Mouse (Mus musculus) embryo, embryonic 10.5 days (tissue): Measurements from ENCODE around the gene Rnaseh2a.

Experiments used
- DNase-seq: peaks from one replicate; pipeline ENCODE4 v3.0.0-alpha.2; 2015; ENCODE audit warnings: low spot score

The Rnaseh2a gene

GRCm38 (mm10) chr8:84967532-84968304 lies 1.8 kb downstream of the Rnaseh2a start:
- no peak for DNase-seq

GRCm38 (mm10) chr8:84966603-84967002 lies 3.0 kb downstream of the Rnaseh2a start:
- no peak for DNase-seq

- DNase-seq: peak; percentile 98
These were observed 3.8 kb downstream of the Rnaseh2a start for GRCm38 (mm10) chr8:84965731-84966291.

- DNase-seq: no peak
These were observed 5.6 kb downstream of the Rnaseh2a start for GRCm38 (mm10) chr8:84963952-84964351.

- no peak for DNase-seq
These were observed 9.8 kb downstream of the Rnaseh2a start for GRCm38 (mm10) chr8:84959811-84960210.

GRCm38 (mm10) chr8:84956768-84957167 lies 12.8 kb downstream of the Rnaseh2a start:
- DNase-seq: peak; percentile 90

- DNase-seq: no peak
These were observed 16.8 kb downstream of the Rnaseh2a start for GRCm38 (mm10) chr8:84952612-84953255.

- DNase-seq: no peak
These were observed 19.8 kb downstream of the Rnaseh2a start for GRCm38 (mm10) chr8:84949753-84950152.

- peak; percentile 81 for DNase-seq
These were observed 22.4 kb downstream of the Rnaseh2a start for GRCm38 (mm10) chr8:84947241-84947545.

GRCm38 (mm10) chr8:84946528-84947240 lies 22.9 kb downstream of the Rnaseh2a start, which contains the start of gene Rtbdn:
TSS of gene Rtbdn (plus strand) at chr8:84946991.
- peak; percentile 71 for DNase-seq

- peak; percentile 67 for DNase-seq
These were observed 23.7 kb downstream of the Rnaseh2a start for GRCm38 (mm10) chr8:84945633-84946527.

- peak; percentile 36 for DNase-seq
These were observed 24.3 kb downstream of the Rnaseh2a start for GRCm38 (mm10) chr8:84945235-84945632.

- peak; percentile 79 for DNase-seq
These were observed 24.9 kb downstream of the Rnaseh2a start for GRCm38 (mm10) chr8:84944478-84945160.

- DNase-seq: peak; percentile 46
These were observed 25.9 kb downstream of the Rnaseh2a start for GRCm38 (mm10) chr8:84943699-84944098.

GRCm38 (mm10) chr8:84937620-84938485 lies 31.7 kb downstream of the Rnaseh2a start:
- no peak for DNase-seq

- peak; percentile 76 for DNase-seq
These were observed 32.5 kb downstream of the Rnaseh2a start, which contains the start of gene Mast1 for GRCm38 (mm10) chr8:84936962-84937546. TSS of gene Mast1 (minus strand) at chr8:84937359.

- DNase-seq: peak; percentile 21
These were observed 33.3 kb downstream of the Rnaseh2a start for GRCm38 (mm10) chr8:84936041-84936961.

GRCm38 (mm10) chr8:84935489-84935888 lies 34.1 kb downstream of the Rnaseh2a start:
- DNase-seq: peak; percentile 35
